Mouse (Mus musculus): ENCODE measurements around the gene Camk1.

Camk1 gene

DNA sequence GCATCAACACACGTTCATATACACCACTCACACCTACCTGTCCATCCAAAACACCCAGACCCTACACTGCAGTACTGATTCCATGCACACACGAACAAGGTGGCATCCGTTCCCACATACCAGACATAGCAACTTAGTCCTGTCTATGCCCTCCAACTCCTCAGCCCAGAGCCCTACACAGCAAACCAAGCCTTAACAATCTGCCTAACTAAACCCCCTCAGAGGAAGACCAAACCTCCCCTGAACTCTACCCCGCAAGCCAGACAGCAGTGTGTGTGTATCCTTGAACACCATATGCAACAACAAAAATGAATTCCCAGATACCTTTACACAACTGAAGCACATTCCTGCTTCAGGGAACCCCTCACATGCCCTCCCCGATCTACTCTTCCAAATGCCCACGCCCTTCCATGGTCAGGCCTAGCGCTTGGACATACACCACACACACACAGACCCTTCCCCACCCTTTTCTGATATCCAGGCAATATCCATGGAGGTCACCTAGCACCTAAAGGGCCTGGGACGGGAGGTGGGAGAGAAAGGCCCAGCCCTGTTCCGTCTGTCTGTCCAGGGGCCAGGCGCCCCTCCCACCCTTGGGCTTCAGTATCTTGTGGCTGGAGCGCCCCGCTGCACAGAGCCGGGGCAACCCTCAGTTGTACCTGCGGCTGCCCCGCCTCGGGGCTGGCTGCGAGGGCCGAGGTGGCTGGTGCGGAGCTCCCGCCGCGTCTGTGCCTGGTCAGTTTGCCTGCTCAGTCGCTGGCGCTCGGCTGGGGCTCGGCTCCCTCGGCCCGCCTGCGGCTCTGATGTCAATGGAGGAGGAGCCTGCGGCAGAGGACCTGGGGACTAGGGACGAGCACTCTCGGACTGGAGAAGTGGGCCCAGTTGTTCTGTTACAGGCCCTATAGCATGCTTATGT, at the start of gene Camk1:
Gene Camk1, minus strand, starts transcription at position 808 of the 916 bp plus-strand sequence.
- in situ Hi-C loops (cut with MboI, MseI) = no loop called here

DNA sequence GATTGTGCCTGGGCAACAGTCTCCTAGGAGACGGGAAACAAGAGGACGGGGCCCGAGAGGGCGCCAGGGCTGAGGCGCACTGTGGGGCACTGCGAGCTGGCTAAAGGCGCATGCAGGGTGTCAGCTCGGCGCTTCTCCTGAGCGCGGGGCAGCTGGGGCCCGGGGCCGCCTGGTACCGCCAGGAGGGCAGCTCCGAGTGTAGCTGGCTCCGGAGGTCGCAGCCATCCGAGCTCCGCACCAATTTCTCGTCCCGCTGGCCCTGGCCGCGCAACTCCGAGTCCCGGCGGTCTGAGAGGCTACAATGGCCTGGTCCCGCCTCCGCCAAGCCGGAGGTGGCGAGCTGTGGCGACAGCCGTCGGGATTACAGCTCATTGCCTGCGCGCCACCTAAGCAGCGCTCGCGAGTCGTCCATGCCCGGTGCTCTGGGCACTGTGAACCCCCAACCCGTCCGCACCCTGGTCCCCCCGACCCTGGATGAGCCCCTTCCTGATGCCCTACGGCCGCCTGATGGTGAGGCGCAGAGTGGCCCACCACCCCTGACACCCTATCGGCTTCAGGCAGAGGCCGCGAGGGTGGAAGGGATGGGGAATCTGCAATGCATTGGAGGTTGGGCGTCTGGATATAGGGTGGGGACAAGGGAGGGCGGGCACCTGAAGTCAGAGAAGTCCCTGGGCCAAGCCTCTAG, 48.7 kb upstream of the Camk1 start:
- in situ Hi-C loops (cut with MboI, MseI) = loop anchor here in 1 of 2 experiments (10.0 kb wide), 1 partner anchor 348 kb away; the partner anchor contains the start of gene Thumpd3

DNA sequence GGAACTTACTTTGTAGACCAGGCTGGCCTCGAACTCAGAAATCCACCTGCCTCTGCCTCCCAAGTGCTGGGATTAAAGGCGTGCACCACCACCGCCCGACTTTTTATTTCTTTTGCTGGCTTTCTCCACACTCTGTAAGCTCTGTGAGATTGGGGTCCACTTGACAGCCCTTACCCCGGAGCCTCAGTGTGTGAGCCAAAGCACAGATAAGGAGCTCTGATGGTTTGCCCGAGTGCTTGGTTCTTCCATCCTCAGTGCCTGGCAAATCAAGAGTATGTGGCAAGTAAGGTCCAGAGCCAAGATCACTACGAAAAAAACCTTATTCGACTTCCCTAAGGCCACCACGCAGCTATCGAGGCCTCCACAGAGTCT, 48.2 kb upstream of the Camk1 start:
- in situ Hi-C loops (cut with MboI, MseI) = loop anchor here in 1 of 2 experiments (10.0 kb wide), 1 partner anchor 347 kb away; the partner anchor contains the start of gene Thumpd3

DNA sequence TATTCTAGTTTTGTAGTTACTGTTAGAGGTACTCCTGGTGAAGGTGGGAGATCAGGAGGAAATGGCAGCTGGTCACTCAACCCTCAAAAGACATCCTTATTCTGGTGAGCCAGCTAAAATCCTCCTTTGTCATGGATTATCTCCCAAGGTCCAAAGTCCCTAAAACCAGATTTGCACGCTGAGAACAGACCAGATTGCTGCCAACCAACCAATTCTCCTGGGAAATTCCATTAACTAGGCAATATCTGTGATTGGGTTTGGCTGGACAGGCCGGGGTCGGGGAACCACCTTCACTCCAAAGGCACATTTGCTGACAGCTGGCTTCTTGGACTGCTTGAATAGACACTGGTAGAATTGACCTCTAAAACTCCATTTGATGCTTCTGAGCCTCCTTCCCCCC, 46.9 kb upstream of the Camk1 start:
- in situ Hi-C loops (cut with MboI, MseI) = loop anchor here in 1 of 2 experiments (10.0 kb wide), 1 partner anchor 346 kb away; the partner anchor contains the start of gene Thumpd3

DNA sequence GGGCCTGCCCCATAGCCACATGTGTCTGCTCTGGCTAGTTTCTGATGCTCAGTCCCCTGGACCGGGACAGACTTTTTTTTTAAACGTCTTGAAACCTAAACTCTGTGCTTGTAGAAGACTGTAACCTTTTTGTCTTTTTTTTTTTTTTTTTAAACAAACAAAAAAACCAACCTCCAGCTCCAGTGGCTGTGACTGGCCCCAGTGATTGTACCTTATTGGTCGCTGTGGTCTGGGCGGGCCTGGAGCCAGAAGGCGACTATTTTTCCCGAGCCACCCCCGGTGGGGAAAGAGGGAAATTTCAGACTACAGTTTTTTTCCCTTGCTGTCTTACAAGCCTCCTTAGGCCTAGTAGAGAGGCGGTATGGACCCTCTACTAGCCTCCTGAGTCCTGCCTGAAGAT, 45.2 kb upstream of the Camk1 start, which contains the start of gene Ttll3:
Gene Ttll3, plus strand, starts transcription at position 301 of the 400 bp plus-strand sequence.
- in situ Hi-C loops (cut with MboI, MseI) = no loop called here

DNA sequence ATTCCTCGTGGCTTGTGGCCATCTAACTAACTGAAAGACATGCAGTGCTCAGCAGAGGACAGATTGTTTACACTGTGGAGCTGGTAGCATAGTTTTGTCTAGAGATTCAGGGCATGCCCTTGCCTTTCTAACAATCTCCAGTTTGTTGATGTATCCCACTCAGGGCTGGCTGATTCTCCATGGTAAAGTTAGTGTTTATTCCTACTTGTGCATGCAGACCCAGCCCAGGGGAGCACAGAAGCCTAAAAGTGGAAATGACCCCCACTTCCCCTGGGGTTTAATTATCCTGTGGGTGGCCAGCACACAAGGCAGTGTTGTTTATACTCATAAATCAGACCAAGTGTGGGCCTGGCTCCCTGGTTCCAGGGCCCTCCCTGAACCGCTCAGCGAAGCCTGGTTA, 42.2 kb upstream of the Camk1 start:
- in situ Hi-C loops (cut with MboI, MseI) = no loop called here

GRCm38 (mm10) chr6:113385160-113385714, 41.5 kb upstream of the Camk1 start:
- in situ Hi-C loops (cut with MboI, MseI) = no loop called here

GRCm38 (mm10) chr6:113384351-113384927, 40.7 kb upstream of the Camk1 start:
- in situ Hi-C loops (cut with MboI, MseI) = no loop called here

DNA sequence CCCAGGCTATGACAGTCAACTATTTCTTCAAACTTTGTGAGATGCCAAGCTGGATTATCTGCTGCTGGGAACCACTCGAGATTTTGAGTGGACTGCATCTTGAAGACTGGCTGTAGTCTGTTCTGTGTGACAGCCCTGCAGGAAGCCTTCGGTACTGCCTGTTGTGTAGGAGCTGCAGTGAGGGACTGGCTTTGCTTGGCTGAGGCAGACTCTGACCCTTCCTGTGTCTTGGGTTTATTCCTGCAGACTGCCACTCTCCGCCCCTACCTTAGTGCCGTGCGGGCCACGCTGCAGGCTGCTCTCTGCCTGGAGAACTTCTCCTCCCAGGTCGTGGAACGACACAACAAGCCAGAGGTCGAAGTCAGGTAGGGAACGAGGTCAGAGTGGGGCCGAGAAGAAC, 36.7 kb upstream of the Camk1 start:
- in situ Hi-C loops (cut with MboI, MseI) = no loop called here

- in situ Hi-C loops (cut with MboI, MseI) = no loop called here
Measured at GRCm38 (mm10) chr6:113379246-113379645, 35.5 kb upstream of the Camk1 start.

- in situ Hi-C loops (cut with MboI, MseI) = no loop called here
Measured at GRCm38 (mm10) chr6:113377496-113378385, 34.0 kb upstream of the Camk1 start, which contains the start of the genes Tada3 and Arpc4. TSS of gene Tada3 (minus strand) at chr6:113377883. TSS of gene Arpc4 (plus strand) at chr6:113378115.

DNA sequence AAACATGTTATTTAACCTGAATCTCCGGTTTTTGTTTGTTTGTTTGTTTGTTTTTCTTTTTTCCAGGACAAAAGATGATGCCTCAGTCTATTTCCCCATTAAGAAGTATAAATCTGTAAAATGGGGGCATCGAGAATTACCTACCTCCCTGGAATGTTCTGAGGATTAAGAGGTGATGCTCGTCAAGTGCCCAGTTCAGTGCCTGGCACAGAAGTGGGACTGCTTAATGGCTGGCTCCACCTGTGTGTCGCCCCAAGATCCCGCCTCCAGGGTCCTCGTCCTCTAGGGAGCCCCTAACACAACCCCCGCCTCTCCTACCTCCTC, 33.4 kb upstream of the Camk1 start:
- in situ Hi-C loops (cut with MboI, MseI) = no loop called here

DNA sequence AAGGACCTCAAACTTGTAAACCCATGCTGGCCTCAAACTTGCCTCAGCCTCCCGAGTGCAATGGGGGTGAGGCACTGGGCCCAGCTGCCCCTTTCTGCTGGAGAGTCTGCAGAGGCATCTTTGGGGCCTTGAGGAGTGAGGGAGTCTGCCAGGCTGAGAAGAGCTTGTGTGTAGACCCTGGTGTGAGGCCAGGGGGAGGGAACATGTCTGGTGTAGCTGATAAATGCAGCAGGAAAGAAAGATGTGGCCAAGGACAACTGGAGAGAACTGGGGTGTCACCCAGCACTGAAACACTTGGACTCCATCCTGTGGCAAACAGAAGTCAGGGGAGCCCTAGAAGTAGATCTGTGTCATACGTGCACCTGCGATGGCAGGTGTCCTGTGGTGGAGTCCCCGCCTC, 29.7 kb upstream of the Camk1 start:
- in situ Hi-C loops (cut with MboI, MseI) = no loop called here

DNA sequence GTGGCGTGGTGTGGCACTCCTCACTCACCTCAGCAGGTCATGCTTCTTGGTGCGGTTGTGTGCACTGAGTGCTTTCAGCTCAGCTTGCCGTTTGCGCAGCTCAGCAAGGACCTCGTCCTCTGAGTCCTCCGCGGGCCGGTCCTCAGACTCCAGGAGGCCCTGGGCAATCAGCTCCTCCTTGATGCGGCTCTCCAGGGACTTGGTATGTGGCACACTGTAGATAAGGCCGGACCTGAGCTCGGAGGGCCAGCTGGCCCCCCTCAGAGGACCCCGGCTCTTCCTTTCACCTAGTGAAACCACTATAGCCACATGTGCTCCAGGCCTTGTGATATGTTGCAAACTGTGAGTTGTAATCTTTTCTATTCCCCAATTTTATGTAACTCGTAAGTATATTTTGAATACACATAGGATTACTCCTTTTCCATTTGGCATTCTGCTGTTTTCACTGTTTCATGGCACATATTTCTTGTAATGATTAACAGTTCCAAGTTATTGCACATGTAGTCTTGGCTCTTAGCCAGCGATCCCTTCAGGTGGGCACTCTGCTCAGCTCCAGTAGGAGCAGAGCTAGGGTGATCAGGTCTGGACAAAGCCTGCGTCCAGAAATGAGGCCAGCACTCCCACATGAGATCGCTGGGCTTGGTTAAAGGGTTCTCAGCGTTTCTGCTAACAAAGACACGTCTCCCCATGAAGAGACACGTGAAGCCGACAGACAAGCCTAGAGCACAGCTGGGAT, 26.6 kb upstream of the Camk1 start:
- in situ Hi-C loops (cut with MboI, MseI) = no loop called here

DNA sequence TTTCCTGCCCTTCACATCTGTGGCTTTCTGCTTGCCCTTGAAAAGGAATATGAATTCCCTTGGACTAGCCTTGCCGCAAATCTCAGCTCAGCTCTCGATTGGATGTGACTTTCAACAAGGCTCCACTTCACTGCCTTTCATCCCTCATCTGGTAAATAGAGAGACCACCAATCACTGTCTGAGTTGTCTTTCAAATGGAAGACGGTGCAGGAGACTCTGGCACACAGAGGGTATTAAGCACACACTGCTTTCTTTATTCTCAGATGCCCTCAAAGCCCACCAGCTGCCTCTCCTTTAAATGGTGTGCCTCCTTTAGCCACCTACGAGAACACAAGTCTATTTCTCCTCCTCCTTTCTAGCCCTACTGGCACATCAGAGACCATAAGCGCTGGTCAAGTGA, 24.8 kb upstream of the Camk1 start:
- in situ Hi-C loops (cut with MboI, MseI) = no loop called here

DNA sequence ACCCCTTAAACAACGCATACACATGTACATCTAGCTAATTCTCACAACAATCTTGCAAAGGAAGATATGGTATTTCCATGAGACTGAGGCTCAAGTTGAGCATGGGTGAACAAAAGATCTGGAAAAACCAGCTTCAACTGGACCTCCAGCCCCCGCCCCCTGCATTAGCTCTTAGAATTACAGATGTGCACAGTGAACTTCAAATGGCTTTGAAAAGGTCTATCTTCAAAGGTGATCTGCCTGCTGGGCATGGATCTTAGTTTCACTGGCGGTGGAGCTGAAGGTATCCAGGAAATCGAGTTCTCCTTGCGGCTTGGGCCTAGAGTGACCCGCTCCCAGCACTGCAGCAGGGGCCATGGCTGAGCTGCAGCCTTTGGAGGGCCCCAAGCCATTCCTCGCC, 24.3 kb upstream of the Camk1 start:
- in situ Hi-C loops (cut with MboI, MseI) = no loop called here

- in situ Hi-C loops (cut with MboI, MseI) = no loop called here
Measured at GRCm38 (mm10) chr6:113367574-113367973, 23.8 kb upstream of the Camk1 start.

- in situ Hi-C loops (cut with MboI, MseI) = no loop called here
Measured at GRCm38 (mm10) chr6:113366639-113367038, 22.9 kb upstream of the Camk1 start.

DNA sequence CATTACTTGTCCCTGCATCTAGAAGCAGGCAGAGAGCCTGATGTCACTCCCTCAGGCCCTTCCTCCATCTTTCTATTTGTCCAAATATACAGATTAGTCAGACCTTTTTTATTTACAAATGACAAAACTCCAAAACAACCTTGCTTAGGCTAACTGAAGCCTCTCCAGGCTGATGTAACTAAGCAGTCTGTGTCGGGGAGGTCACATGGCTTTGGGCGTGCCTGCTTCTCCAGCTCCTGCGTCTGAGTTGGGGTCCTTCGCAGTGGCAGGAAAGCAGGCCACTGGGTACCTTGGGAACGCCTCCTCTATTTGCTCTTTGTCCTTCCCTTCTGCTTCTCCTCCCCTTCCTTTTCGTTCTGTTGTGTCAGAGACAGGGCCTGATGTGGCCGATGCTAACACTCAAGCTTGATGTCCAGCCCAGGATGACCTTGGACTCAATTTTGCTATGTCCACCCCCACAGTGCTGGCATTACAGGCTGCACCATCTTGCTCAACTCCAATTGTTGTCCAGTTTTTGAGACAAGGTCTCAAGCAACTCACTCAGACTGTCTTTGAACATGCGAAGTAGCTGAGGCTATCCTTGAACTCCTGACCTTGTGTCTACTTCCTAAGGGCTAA, 20.8 kb upstream of the Camk1 start:
- in situ Hi-C loops (cut with MboI, MseI) = no loop called here

- in situ Hi-C loops (cut with MboI, MseI) = no loop called here
Measured at GRCm38 (mm10) chr6:113362241-113362640, 18.5 kb upstream of the Camk1 start.
